Mouse (Mus musculus) gastrocnemius, postnatal 10 days (tissue): ENCODE data around the gene Zc3h7a. TPM values are rescaled to one million over a fixed set of nuclear protein-coding genes. Genes with fewer than 3 reads are reported as not detected.
A peak's percentile ranks its signal among the peaks of the same experiment; 100 is the strongest.
"Not testable (repeated sequence)": the region's sequence is repeated elsewhere in the genome, so short reads cannot be mapped to it uniquely, and the experiment has no call there.

Source experiments
- DNase-seq: peaks from one replicate; pipeline ENCODE4 v3.0.0; 2021; ENCODE audit warnings: mixed read lengths
- long read RNA-seq, 2 experiments: library from polyadenylated mRNA; stranded (forward); transcript quantifications; one replicate each; pipeline ENCODE4 v2.0.0; 2021
- total RNA-seq, 2 experiments: library from RNA; stranded (reverse); gene quantifications; 2 replicates each; pipeline ENCODE4 v1.2.3; 2021

Gene Zc3h7a
- 10 to 100 TPM; 26.9 to 45.7 TPM for total RNA-seq
- long read RNA-seq, experiment 1, transcript Zc3h7a-201 (23 exons, 3,825 nt) = major isoform, 12 of 27 reads
- long read RNA-seq, experiment 1, partial matches to known transcripts = 4 of 27 reads
- long read RNA-seq, experiment 1, other reads (novel, unspliced or antisense) = 11 of 27 reads
- long read RNA-seq, experiment 2, transcript Zc3h7a-201 (23 exons, 3,825 nt) = major isoform, 8 of 13 reads
- long read RNA-seq, experiment 2, partial matches to known transcripts = 1 of 13 reads
- long read RNA-seq, experiment 2, other reads (novel, unspliced or antisense) = 4 of 13 reads

- peak; percentile 90 for DNase-seq
Measured at GRCm38 (mm10) chr16:11176208-11176883, at the start of gene Zc3h7a. Gene Zc3h7a, minus strand, starts transcription at chr16:11176393.

GRCm38 (mm10) chr16:11217801-11218200 lies 41.6 kb upstream of the Zc3h7a start:
- no peak for DNase-seq

- DNase-seq = no peak
Measured at GRCm38 (mm10) chr16:11203600-11204390, 27.6 kb upstream of the Zc3h7a start.

- peak; percentile 89 for DNase-seq
Measured at GRCm38 (mm10) chr16:11202571-11203554, 26.7 kb upstream of the Zc3h7a start, which contains the start of gene Rsl1d1. Gene Rsl1d1, minus strand, starts transcription at chr16:11203331.

GRCm38 (mm10) chr16:11201740-11202394 lies 25.7 kb upstream of the Zc3h7a start:
- DNase-seq = no peak

GRCm38 (mm10) chr16:11200247-11200646 lies 24.1 kb upstream of the Zc3h7a start:
- no peak for DNase-seq

- no peak for DNase-seq
Measured at GRCm38 (mm10) chr16:11198467-11198866, 22.3 kb upstream of the Zc3h7a start.

GRCm38 (mm10) chr16:11197052-11197451 lies 20.9 kb upstream of the Zc3h7a start:
- DNase-seq = no peak

GRCm38 (mm10) chr16:11193231-11193630 lies 17.0 kb upstream of the Zc3h7a start:
- DNase-seq = no peak

GRCm38 (mm10) chr16:11190150-11190549 lies 14.0 kb upstream of the Zc3h7a start:
- no peak for DNase-seq

- DNase-seq = no peak
Measured at GRCm38 (mm10) chr16:11177404-11177803, 1.2 kb upstream of the Zc3h7a start.

- no peak for DNase-seq
Measured at GRCm38 (mm10) chr16:11176884-11177244, 671 bp upstream of the Zc3h7a start.

GRCm38 (mm10) chr16:11175489-11176207 lies 545 bp downstream of the Zc3h7a start:
- DNase-seq = peak; percentile 61

- no peak for DNase-seq
Measured at GRCm38 (mm10) chr16:11175100-11175488, 1.1 kb downstream of the Zc3h7a start.

- peak; percentile 41 for DNase-seq
Measured at GRCm38 (mm10) chr16:11174671-11175081, 1.5 kb downstream of the Zc3h7a start.

- no peak for DNase-seq
Measured at GRCm38 (mm10) chr16:11171679-11172078, 4.5 kb downstream of the Zc3h7a start.

- no peak for DNase-seq
Measured at GRCm38 (mm10) chr16:11166431-11166830, 9.8 kb downstream of the Zc3h7a start.

GRCm38 (mm10) chr16:11164695-11165255 lies 11.4 kb downstream of the Zc3h7a start:
- DNase-seq = no peak

- not testable (repeated sequence) for DNase-seq
Measured at GRCm38 (mm10) chr16:11157721-11158120, 18.5 kb downstream of the Zc3h7a start.

- DNase-seq = no peak
Measured at GRCm38 (mm10) chr16:11154500-11154899, 21.7 kb downstream of the Zc3h7a start.
